Mouse (Mus musculus): ENCODE data around the gene Tmem206.

GRCm38 (mm10) chr1:191312513-191312941 is 13.2 kb upstream of the Tmem206 start:
- TF ChIP-seq EP300 (IDR thresholded peaks at IDR 0.05; ENCODE audit: low read depth), result no peak
- peak; percentile 99 for TF ChIP-seq CTCF (IDR thresholded peaks at IDR 0.05; ENCODE audit: low read depth)

Measured in liver, postnatal 0 days (tissue).